Mouse (Mus musculus): Measurements from ENCODE around the gene Lrmp. TPM values are rescaled to one million over a fixed set of nuclear protein-coding genes. Genes with fewer than 3 reads are reported as not detected.

Gene Lrmp
- polyA plus RNA-seq, 1 experiment = 7.9 TPM

DNA sequence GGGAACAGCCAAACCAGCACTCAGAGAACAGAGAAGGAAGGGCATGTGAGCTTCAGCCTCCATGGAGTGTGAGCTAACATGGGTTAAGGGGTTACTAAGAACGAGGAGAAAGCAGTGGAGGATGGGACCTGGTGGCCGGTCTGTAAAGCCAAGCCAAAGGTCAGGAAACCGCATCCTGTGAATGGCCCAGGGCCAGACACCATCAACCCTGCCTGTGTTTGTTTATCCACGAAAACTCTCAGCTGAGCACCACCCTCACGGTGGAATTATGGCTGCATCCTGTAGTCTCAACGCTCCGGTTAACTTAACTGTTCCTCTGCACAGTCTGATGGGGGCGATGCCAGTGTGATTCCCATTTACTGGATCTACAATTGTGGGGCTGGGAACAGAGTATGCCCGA lies 20.4 kb downstream of the Lrmp start:
- no peak for DNase-seq (ENCODE audit: low spot score)

DNA sequence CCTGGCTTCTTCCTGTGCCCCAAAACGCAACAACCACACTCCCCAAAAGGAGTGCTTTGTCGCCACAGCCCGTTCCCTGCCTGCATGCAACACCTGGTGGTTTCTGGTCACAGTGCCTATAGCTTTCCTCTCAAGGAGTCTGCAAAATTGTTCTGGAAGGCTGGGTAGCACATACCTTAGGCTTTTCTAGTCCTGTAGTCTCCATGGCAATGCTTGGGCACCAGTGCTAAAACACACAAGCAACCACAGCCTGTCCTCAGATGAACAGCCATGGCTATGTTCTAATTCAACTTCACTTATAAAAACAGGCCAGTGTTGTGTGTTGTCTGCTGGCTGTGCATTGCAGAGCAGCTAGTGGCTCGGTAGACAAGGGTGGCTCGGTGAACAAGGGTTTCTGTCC lies 21.4 kb downstream of the Lrmp start:
- no peak for DNase-seq (ENCODE audit: low spot score)

DNA sequence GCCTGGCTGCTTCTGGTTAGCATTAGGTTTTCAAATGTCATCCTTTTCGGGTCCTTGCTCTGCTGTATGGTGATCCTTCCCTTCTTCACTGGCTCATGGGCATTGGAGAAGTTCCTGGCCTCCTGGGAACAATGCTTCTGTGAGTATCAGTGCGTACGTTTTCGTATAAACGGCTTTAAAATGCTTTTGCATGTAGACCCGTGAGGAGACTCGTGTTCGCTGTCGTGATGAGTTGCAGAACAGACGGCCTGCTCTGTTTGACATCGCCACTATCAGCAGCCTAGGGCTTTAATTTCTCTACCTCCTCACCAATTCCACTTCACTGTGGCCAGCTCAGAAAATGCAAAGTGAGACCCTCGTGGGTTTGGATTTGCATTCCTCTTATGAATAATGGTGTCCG lies 23.8 kb downstream of the Lrmp start:
- no peak for DNase-seq (ENCODE audit: low spot score)

DNA sequence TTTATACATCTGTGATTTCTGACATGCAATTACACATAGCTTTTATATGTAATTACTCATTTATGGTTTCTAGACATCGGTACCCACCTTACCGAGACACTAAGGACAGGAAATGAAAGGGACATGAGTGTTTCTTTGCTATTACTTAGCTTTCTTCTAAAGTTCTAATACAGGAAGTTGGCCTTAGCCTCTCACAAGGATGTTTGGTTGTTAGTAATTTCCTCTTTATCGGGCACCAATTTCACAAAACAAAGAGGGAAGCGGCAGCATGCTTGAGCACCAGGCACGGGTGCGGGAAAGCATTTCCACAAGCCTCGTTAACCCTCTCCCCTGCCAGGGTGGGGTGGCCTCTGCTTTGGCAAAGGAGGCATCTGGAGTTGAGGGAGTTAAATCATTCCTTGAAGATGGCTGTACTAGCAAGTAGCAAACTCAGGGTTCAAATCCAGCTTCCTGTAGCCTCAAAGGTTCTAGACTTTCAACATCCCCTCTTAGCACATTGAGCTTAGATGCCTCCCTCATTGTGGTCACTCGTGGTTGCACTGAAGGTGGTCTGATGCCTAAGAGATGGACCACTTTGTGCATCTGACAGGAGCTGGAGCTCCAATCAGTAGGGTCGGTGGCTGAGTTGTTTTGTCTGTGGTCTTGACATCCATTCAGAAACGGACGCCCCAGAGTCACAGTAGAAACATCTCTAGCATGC lies 24.5 kb downstream of the Lrmp start:
- no peak for DNase-seq (ENCODE audit: low spot score)

GRCm38 (mm10) chr6:145140706-145141105 lies 25.3 kb downstream of the Lrmp start:
- no peak for DNase-seq (ENCODE audit: low spot score)

GRCm38 (mm10) chr6:145141827-145142226 lies 26.4 kb downstream of the Lrmp start:
- no peak for DNase-seq (ENCODE audit: low spot score)

GRCm38 (mm10) chr6:145145173-145145572 lies 29.7 kb downstream of the Lrmp start:
- DNase-seq (ENCODE audit: low spot score) = no peak

DNA sequence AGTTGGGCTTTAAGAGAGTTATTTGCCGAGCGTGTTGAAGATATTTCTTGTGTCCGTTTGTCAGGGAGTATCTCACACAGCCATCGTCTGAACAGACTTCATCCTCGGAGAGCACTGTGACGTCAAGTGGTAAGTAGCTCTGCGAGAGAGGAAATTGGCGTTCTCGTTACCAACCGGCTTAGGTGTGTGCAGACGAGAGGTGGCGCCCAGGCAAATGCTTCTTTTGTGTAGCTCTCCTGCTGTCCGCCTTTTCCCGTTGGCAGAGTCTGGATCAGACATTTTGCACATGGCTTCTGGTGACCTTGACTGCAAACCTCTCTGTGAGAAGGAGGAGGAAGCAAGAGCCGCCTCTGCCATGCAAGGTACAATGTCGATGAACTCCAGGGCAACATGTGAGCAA lies 32.3 kb downstream of the Lrmp start:
- no peak for DNase-seq (ENCODE audit: low spot score)

DNA sequence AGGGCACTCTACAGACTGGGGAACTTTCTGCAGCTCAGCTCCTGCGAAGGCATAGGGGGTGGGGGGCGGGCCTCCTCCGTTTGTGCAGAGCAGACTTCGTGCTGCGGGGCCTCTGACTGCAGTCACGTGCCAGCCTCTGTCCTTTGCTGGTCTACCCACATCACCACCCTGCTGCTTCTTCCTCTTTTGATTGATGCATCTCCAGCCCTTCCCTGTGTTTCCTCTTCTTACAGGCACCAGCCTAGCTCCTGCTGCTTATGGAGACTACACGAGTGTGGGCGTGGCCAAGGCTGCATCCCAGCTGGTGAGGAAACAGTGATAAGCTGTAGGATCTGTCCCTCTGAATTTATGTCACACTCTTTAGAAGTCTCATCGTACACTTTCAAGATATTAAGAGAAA lies 33.6 kb downstream of the Lrmp start:
- DNase-seq (ENCODE audit: low spot score) = no peak

GRCm38 (mm10) chr6:145158619-145159018 lies 43.2 kb downstream of the Lrmp start:
- no peak for DNase-seq (ENCODE audit: low spot score)

DNA sequence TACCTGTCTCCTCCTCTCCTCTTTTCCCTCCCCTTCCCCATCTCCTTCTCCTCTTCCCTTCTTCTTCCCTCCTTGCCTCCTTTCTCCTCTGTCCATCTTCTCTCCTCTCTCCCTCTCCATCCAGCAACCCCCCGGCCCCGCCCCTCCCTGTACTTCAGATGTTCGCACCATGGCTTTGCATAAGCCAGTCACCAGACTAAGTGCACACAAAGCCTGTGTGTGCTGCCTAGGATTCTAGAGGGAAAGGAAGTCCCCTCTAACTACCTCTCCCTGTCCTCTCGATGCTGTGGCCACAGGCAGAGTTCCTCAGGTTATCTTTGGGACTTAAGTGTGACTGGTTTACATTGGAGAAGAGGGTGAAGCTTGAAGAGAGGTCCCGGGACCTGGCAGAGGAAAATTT lies 45.1 kb downstream of the Lrmp start:
- no peak for DNase-seq (ENCODE audit: low spot score)

- DNase-seq (ENCODE audit: low spot score) = no peak
These were observed 56.6 kb downstream of the Lrmp start for GRCm38 (mm10) chr6:145171892-145172606.

- peak; percentile 51 for DNase-seq (ENCODE audit: low spot score)
These were observed 58.3 kb downstream of the Lrmp start for GRCm38 (mm10) chr6:145173781-145174191.

DNA sequence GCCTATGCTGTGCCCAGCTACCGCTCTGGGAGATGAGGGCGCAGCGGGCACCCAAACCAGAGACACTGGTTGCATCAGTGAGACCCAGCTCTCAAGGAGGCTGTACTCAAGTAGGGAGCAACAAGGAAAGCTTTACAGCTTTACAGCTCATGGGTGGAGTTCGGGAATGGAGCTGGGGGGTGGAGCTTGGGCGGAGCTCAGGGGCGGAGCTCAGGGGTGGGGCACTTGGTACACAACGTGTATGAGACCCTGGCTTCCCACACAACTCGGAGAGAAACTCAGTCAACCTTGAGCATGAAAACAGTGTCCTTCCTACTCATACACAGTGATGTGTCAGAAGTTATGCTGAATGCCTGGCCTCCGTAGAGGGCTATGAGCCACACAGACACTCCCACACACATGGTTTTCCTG lies 60.1 kb downstream of the Lrmp start:
- no peak for DNase-seq (ENCODE audit: low spot score)

DNA sequence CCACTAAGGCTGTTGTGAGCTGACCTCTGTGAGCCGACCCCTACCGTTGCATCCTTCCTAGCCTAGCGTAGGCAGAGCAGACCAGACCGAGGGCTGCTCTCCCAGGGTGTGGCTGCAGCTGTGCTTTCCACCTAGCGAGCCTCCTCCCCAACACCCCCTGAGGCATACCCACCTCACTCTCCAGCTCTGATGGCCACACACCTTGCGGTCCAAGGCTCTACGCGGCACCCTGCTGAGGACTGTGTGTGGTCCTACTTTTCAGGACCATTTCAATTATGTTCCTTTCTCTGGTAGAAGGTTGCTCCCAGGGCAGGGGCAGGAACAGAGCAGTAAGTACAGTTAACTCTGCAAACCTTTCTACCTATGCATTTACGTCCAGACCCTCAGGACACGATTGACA lies 61.0 kb downstream of the Lrmp start:
- no peak for DNase-seq (ENCODE audit: low spot score)

GRCm38 (mm10) chr6:145179665-145180064 lies 64.2 kb downstream of the Lrmp start:
- no peak for DNase-seq (ENCODE audit: low spot score)

- no peak for DNase-seq (ENCODE audit: low spot score)
These were observed 66.6 kb downstream of the Lrmp start for GRCm38 (mm10) chr6:145182044-145182443.

GRCm38 (mm10) chr6:145186096-145186495 lies 70.6 kb downstream of the Lrmp start:
- DNase-seq (ENCODE audit: low spot score) = no peak

- no peak for DNase-seq (ENCODE audit: low spot score)
These were observed 71.9 kb downstream of the Lrmp start for GRCm38 (mm10) chr6:145187093-145188088.

DNA sequence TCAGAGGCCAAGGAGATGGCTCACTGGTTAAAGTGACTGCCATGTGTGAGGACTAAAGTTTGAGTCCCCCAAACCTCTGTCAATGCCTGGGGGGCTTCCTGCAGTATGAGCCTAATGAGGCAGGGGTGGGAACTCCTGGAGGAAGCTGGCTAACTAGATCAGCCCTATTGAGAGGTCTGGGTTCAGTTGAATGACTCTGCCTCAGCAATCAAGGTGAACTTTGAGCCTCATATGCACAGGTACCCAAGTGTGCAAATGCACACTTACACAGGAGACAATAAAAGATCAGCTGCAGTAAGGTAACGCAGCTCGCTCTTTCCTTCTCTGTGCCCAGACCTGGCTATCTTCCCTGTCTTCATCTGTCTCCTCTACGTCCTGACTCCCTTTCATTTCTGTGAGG lies 77.6 kb downstream of the Lrmp start:
- no peak for DNase-seq (ENCODE audit: low spot score)

GRCm38 (mm10) chr6:145193446-145193845 lies 78.0 kb downstream of the Lrmp start:
- DNase-seq (ENCODE audit: low spot score) = no peak

DNA sequence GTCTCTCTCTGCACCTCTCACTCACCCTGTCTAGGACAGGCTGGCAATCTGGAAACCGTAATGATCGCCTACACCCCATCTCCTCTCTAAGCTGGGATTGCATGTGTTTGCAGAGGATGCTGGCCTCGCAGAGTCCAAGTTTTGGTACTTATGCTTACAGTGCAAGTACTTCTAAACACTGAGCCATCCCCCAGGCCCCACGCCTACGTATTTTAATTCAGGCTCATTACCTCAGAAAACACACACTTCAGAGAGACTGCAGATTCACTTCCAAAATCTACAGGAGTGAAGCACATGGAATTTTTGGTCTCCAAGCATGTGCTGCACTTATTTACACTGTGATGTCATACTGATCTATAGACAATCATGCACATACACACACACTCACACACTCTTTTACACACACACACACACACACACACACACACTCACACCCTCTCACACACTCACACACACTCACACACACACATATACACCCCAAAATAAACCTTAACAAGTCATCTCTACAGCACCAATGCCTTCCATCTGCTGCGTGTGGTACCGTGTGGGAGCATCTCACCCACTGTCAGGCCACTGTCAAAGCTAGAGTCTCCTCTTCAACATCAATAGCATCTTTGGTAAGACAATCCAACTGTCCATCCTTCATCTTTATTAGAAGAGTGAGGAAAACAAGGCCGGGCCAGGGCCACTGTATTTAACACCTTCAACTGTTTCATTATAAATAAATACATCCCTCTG lies 82.7 kb downstream of the Lrmp start:
- DNase-seq (ENCODE audit: low spot score) = no peak
